Mouse (Mus musculus) liver, postnatal 0 days (tissue): ENCODE data around the gene Olfr592. TPM values are rescaled to one million over a fixed set of nuclear protein-coding genes. Genes with fewer than 3 reads are reported as not detected.
"Not testable (repeated sequence)": the region's sequence is repeated elsewhere in the genome, so short reads cannot be mapped to it uniquely, and the experiment has no call there.

ENCODE experiments used
- ATAC-seq: fragments of 200-750 bp; cut with Nextera tagmentation; 2 replicates; pipeline ENCODE4 v1.8.0; 2017; ENCODE audit warnings: mild to moderate bottlenecking, moderate library complexity
- DNase-seq: peaks from one replicate; pipeline ENCODE4 v3.0.0-alpha.2; 2016
- H3K27ac ChIP-seq: fragments of 300-500 bp; sonication (generic); 2 replicates; pipeline ENCODE4 v1.5.1; 2014; ENCODE audit warnings: antibody characterized with exemption, moderate library complexity, mild to moderate bottlenecking, low read depth
- H3K27me3 ChIP-seq: fragments of 300-500 bp; sonication (generic); 2 replicates; pipeline ENCODE4 v1.6.1; 2014; ENCODE audit warnings: low read length, control low read depth, mixed read lengths; ENCODE audit not compliant: insufficient read depth
- H3K36me3 ChIP-seq: fragments of 300-500 bp; sonication (generic); replicated peaks from 2 replicates; pipeline ENCODE4 v1.6.1; 2014; ENCODE audit warnings: mild to moderate bottlenecking, control low read depth, low read length, moderate library complexity, mixed read lengths; ENCODE audit not compliant: insufficient read depth
- H3K4me1 ChIP-seq: fragments of 300-500 bp; sonication (generic); 2 replicates; pipeline ENCODE4 v1.6.1; 2014; ENCODE audit warnings: antibody characterized with exemption, mild to moderate bottlenecking, control low read depth; ENCODE audit not compliant: insufficient read depth
- H3K4me2 ChIP-seq: fragments of 300-500 bp; sonication (generic); 2 replicates; pipeline ENCODE4 v1.6.1; 2014; ENCODE audit warnings: low read depth, mild to moderate bottlenecking, low read length, moderate library complexity, mixed read lengths
- H3K4me3 ChIP-seq: fragments of 300-500 bp; sonication (generic); 2 replicates; pipeline ENCODE4 v1.5.1; 2014; ENCODE audit warnings: low read depth, low read length
- H3K9ac ChIP-seq: fragments of 300-500 bp; sonication (generic); replicated peaks from 2 replicates; pipeline ENCODE4 v1.6.1; 2014; ENCODE audit warnings: mild to moderate bottlenecking, moderate library complexity
- H3K9me3 ChIP-seq: fragments of 300-500 bp; sonication (generic); 2 replicates; pipeline ENCODE4 v1.6.1; 2016; ENCODE audit warnings: mild to moderate bottlenecking, control low read depth, low read length, mixed read lengths
- CTCF ChIP-seq: sonication (generic); IDR thresholded peaks from 2 replicates; pipeline ENCODE4 v1.5.1; 2016; ENCODE audit warnings: antibody characterized with exemption, low read depth
- EP300 ChIP-seq: IDR thresholded peaks from 2 replicates; pipeline ENCODE4 v1.6.1; 2016; ENCODE audit warnings: antibody characterized with exemption, low read depth, mild to moderate bottlenecking
- WGBS: fragments of 180-500 bp; shearing (Covaris S2); extraction: QIAGEN DNeasy Blood & Tissue Kit; methylation state at CpG from one replicate; pipeline ENCODE4 v1.1.7; 2014; ENCODE audit not compliant: insufficient replicate concordance; 5-methylcytosine and 5-hydroxymethylcytosine counted together
- polyA plus RNA-seq: library from polyadenylated mRNA; unstranded; fragments of >200 nt; fragmentation: Nextera tagmentation; extraction: Ambion mirVana; gene quantifications from 2 replicates; pipeline ENCODE4 v1.2.1, GENCODE M21; 2015

The Olfr592 gene
- polyA plus RNA-seq = not detected in 2 replicates

- not testable (repeated sequence) for H3K4me1 ChIP-seq, H3K27me3 ChIP-seq, H3K36me3 ChIP-seq, ATAC-seq, H3K4me3 ChIP-seq, H3K9ac ChIP-seq, H3K9me3 ChIP-seq, DNase-seq, H3K27ac ChIP-seq, H3K4me2 ChIP-seq
- 65% methylated on average over 1 of the region's 1 CpGs for WGBS
Measured at GRCm38 (mm10) chr7:103184503-103184902, at the start of gene Olfr592. TSS of gene Olfr592 (plus strand) at chr7:103184803.

GRCm38 (mm10) chr7:103140579-103140978, 44.0 kb upstream of the Olfr592 start, which contains the start of gene Olfr588-ps1:
TSS of gene Olfr588-ps1 (plus strand) at chr7:103140879.
- 63% methylated on average over 1 of the region's 1 CpGs for WGBS
- Histone ChIP-seq H3K36me3 (no peaks in the 10 kb centered on the region), H3K4me2 (no peak within 1 kb of the TSS), H3K9ac (no peak within 1 kb of the TSS), H3K27ac (no peak within 1 kb of the TSS), H3K9me3 (no peaks in the 10 kb centered on the region), H3K27me3 (no peaks in the 10 kb centered on the region), H3K4me3 (no peak within 1 kb of the TSS), H3K4me1 (no peaks in the 10 kb centered on the region)
- DNase-seq (no peak), ATAC-seq (no peak)
- no peak for TF ChIP-seq EP300
- TF ChIP-seq CTCF = no peak

GRCm38 (mm10) chr7:103156256-103156655, 28.3 kb upstream of the Olfr592 start, which contains the start of gene Olfr589:
TSS of gene Olfr589 (minus strand) at chr7:103156356.
- ATAC-seq = no peak
- no peaks in the 10 kb centered on the region for H3K27me3 ChIP-seq
- WGBS = 55% methylated on average over 2 of the region's 2 CpGs
- H3K4me3 ChIP-seq = no peak within 1 kb of the TSS
- H3K36me3 ChIP-seq = no peaks in the 10 kb centered on the region
- no peak within 1 kb of the TSS for H3K4me2 ChIP-seq
- DNase-seq = no peak
- H3K4me1 ChIP-seq = no peaks in the 10 kb centered on the region
- H3K27ac ChIP-seq = no peak within 1 kb of the TSS
- H3K9ac ChIP-seq = no peak within 1 kb of the TSS
- H3K9me3 ChIP-seq = no peaks in the 10 kb centered on the region
- TF ChIP-seq EP300 = no peak
- TF ChIP-seq CTCF = no peak

- no peak for ATAC-seq
- no peak for TF ChIP-seq EP300
- TF ChIP-seq CTCF = no peak
- Histone ChIP-seq H3K4me3 (no peak overlapping the region), H3K4me2 (no peak overlapping the region), H3K4me1 (no peaks in the 10 kb centered on the region), H3K27me3 (no peaks in the 10 kb centered on the region), H3K27ac (no peak overlapping the region), H3K36me3 (no peaks in the 10 kb centered on the region), H3K9ac (no peak overlapping the region), H3K9me3 (no peaks in the 10 kb centered on the region)
- DNase-seq = no peak
- 63% methylated on average over 5 of the region's 5 CpGs for WGBS
Measured at GRCm38 (mm10) chr7:103169697-103170096, 14.9 kb upstream of the Olfr592 start.

GRCm38 (mm10) chr7:103178240-103178639, 6.4 kb upstream of the Olfr592 start, which contains the start of gene Olfr591:
TSS of gene Olfr591 (minus strand) at chr7:103178340.
- DNase-seq = no peak
- Histone ChIP-seq H3K9me3 (peaks cover 5% of the 10 kb centered on the region; the same call in 1 of the 2 replicates), H3K36me3 (no peaks in the 10 kb centered on the region), H3K27me3 (no peaks in the 10 kb centered on the region), H3K4me2 (no peak within 1 kb of the TSS), H3K4me3 (no peak within 1 kb of the TSS), H3K9ac (no peak within 1 kb of the TSS), H3K27ac (no peak within 1 kb of the TSS), H3K4me1 (no peaks in the 10 kb centered on the region)
- no peak for TF ChIP-seq CTCF
- TF ChIP-seq EP300 = no peak
- 65% methylated on average over 1 of the region's 1 CpGs for WGBS
- ATAC-seq = no peak

- TF ChIP-seq EP300 (no peak), CTCF (no peak)
- no peaks in the 10 kb centered on the region for H3K4me1 ChIP-seq
- no peaks in the 10 kb centered on the region for H3K27me3 ChIP-seq
- ATAC-seq (no peak), DNase-seq (no peak)
- no peak within 1 kb of the TSS for H3K4me3 ChIP-seq
- H3K9ac ChIP-seq = no peak within 1 kb of the TSS
- no peaks in the 10 kb centered on the region for H3K36me3 ChIP-seq
- H3K27ac ChIP-seq = no peak within 1 kb of the TSS
- 55% methylated on average over 1 of the region's 1 CpGs for WGBS
- H3K9me3 ChIP-seq = no peaks in the 10 kb centered on the region
- no peak within 1 kb of the TSS for H3K4me2 ChIP-seq
Measured at GRCm38 (mm10) chr7:103211562-103211961, 27.0 kb downstream of the Olfr592 start, which contains the start of gene Olfr593. TSS of gene Olfr593 (plus strand) at chr7:103211862.

GRCm38 (mm10) chr7:103212050-103212449, 27.4 kb downstream of the Olfr592 start:
- H3K4me3 ChIP-seq, H3K9me3 ChIP-seq, DNase-seq, H3K9ac ChIP-seq, H3K36me3 ChIP-seq, H3K4me1 ChIP-seq, H3K27ac ChIP-seq, H3K27me3 ChIP-seq, H3K4me2 ChIP-seq, ATAC-seq: not testable (repeated sequence)
- WGBS = 73% methylated on average over 5 of the region's 5 CpGs
